Mouse (Mus musculus) heart, adult 2 months (tissue): ENCODE data around the gene Synpo2.

Source experiments
- CTCF ChIP-seq: fragments of 200-600 bp; IDR thresholded peaks from 2 replicates; pipeline ENCODE4 v1.8.1; 2022; ENCODE audit warnings: antibody characterized with exemption, mild to moderate bottlenecking, moderate library complexity
- POLR2A ChIP-seq: fragments of 200-500 bp; IDR thresholded peaks from 2 replicates; pipeline ENCODE4 v1.6.1; 2011; ENCODE audit warnings: mild to moderate bottlenecking, low read depth, low read length, control low read depth; ENCODE audit not compliant: insufficient read depth

DNA sequence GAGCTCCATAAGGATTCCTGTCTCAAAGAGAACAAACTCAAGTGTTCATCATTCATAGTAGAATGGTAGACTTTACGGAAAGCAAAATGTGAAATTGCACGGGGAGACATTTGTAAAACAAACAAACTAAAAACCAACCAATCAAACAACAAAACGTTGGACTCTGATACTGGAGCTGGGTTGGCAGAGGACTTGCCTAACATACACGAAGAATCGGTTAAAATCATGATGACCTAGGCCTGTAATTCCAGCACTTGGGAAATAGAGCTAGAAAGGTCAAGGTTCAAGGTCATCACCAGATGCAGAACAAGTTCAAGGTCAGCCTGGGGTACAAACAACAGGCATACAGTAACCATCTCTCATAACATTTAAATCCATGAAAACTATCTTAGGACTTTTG is 147.7 kb downstream of the Synpo2 start:
- no peak for TF ChIP-seq CTCF
- no peak for TF ChIP-seq POLR2A
